Mouse (Mus musculus) ovary, adult 18-20 months (tissue): ENCODE measurements at regions not wholly inside any gene's neighbourhood (a gene's known extent, or its start where the extent isn't known, plus 50 kb on each side); places are given as distances from the start of the nearest gene placed in this dataset.

Source experiments
- DNase-seq: peaks from one replicate; pipeline ENCODE4 v3.0.0; 2022; ENCODE audit warnings: low spot score, mixed read lengths

- DNase-seq: no peak
Observed at GRCm38 (mm10) chr1:56453756-56454155, 183.5 kb downstream of the Hsfy2 start.

GRCm38 (mm10) chr1:56442835-56443234 lies 194.4 kb downstream of the Hsfy2 start:
- DNase-seq: no peak

- no peak for DNase-seq
Observed at GRCm38 (mm10) chr1:56406786-56407185, 230.4 kb downstream of the Hsfy2 start.

GRCm38 (mm10) chr1:56403351-56403750 lies 233.9 kb downstream of the Hsfy2 start:
- no peak for DNase-seq

DNA sequence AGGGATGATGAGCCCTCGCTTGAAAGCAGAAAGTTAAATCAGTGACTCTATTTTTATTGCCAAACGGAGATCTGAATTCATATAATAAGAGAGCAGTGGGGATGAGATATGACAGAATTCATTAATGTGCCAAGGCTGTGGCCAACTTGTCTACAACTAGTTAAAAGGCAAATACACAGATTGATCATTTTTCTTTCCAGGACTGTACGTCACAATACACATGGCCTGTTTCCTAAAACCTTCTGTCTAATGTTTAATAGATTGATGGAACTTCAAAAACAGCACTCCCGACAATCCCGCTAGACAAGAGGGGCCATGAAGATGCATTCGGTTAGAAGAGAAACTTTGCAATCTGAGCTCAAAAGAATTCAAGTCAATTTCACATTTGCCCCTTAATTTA lies 241.4 kb downstream of the Hsfy2 start:
- no peak for DNase-seq

- DNase-seq: no peak
Observed at GRCm38 (mm10) chr1:56387086-56387485, 250.1 kb downstream of the Hsfy2 start.

GRCm38 (mm10) chr1:56366319-56366718 lies 270.9 kb downstream of the Hsfy2 start:
- DNase-seq: no peak

GRCm38 (mm10) chr1:56360857-56361256 lies 276.4 kb downstream of the Hsfy2 start:
- no peak for DNase-seq

GRCm38 (mm10) chr1:56346638-56347037 lies 290.6 kb downstream of the Hsfy2 start:
- no peak for DNase-seq

DNA sequence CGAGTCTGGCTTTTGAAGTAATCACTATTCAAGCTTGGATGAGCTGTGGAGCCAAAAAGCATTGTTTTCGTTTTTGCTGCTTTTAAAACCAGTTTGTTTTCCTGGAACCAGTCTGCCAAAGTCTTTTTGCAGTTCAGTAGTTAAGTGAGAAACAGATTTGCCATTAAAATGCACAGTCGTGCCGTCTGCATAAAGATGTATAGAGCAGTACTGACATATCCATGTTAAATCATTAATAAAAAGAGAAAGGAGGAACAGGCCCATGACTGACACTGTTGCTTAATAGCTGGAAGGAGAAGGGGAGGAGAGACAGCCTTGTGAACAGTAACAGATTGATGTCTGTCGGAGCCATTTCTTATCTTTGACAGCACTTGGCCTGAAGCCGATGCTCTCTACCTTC lies 292.3 kb downstream of the Hsfy2 start:
- DNase-seq: no peak

DNA sequence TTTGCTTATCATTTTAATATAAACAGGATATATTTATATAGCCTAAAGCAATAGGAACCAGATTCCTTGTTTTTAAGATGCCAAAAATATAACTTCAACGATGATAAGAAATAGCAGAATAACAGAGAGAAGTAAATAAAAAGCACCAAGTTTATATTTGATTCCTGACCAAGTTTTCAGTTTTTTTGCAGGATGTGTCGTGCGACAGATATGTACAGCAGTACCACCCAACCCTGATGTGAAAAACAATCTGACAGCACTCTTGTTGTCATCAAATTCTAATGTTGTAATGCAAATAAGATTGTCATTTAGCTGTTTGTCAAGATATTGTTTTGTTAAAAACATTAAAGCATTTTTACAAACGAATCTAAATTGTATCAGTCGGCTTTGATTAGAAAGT lies 309.9 kb downstream of the Hsfy2 start:
- DNase-seq: no peak

DNA sequence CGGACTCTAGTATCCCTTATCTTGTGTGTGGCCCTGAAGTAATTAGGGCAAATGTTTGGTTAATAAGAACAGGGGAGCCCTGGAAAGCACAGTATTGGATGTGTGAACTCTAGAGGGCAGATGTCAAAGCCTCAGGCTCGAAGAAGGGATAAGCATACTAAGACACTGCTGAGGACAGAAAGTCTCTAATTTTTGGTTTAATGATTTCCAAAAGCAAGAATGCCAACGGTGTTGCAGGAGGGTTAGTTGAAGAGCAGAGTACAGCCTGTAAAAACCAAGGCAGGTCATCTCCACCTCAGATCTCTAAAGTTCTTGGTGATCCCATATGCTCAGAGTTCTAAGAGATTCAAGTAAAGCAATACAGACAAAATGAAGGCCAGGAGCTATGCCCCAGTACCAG lies 328.6 kb downstream of the Hsfy2 start:
- DNase-seq: no peak

GRCm38 (mm10) chr1:56294391-56294790 lies 342.8 kb downstream of the Hsfy2 start:
- DNase-seq: no peak

DNA sequence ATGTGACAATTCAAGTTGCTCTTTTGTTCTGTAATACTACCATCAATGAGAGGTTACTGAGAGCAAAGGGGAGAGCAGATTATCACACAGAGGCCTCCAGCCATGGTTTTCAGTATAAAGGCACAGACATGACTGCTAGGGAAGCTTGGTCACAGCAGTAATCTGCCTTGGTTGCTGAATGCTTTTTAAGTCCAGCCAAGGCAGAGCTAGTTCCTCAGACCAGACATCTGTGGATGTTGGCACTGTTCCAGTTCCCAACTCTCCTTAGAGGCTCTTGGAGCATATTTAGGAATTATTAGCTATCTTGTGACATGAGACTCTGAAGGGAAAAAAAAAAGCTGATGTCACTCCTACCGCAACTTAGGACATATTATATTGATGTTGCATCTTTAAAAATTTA lies 347.5 kb downstream of the Hsfy2 start:
- no peak for DNase-seq

DNA sequence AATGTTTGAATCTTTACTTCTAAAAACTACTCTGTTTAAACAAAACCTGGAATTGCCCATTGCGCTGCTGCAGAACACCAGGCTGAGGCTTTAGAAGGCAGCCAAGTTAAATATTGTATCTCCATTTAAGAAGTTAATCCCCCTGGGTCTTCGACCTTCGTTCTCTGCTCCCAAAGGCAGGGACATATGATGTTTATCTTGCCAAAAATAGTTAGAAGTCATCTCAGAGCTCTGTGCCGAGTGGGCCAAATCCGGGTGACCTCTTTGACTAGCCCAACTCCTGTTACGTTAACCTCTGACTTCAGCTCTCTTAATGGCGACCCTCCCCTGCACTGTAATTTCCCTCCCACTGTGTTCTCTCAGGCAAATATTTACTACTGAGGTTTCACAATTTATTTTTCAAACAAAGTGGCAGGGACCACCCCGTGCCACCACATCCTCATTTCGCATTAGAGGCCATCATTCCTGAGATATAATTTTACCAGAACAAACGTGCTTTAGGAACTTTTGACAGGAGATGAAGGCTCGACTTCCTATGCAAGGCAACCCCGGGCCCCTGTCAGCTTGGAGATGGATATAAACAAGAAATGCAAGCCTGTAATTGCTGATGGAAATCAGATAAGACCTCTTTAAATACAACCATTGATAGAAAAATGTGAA lies 350.7 kb downstream of the Hsfy2 start:
- DNase-seq: no peak

DNA sequence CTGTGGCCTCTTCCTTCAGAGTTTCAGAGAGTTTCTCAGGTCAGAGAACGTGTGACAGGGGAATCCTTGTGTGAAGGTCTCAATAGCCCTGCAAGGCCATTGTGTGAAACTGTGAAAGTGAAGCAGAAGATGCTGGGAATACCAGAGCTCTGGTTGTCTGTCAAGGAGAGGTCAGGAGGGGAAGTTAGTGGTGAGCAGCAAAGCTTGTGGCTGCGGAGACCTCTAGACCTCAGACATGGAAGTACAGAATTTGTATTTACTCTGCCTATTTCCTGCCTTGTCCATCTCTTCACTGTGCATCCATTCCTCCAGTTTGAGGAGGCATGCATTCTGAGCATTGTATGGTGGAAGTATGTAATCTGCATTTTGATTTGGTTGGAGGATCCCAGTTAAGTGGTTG lies 375.5 kb downstream of the Hsfy2 start:
- no peak for DNase-seq

DNA sequence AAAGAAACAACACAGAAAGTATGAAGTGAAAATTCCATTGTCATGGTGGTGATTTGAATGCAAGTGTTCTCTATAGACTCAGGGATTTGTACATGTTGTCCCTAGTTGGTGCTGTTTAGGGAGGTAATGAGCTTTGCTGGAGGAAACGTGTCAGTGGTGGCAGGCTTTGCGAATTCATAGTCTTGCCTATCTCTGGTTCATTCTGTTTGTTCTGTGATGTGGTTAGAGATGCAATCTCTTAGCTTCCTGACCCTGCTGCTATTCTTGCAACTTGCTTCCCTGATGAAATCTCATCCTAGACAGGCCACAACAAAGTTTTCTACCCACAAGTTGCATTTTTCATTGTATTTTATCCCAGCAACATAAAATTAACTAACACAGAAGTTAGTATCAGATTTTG lies 376.5 kb downstream of the Hsfy2 start:
- no peak for DNase-seq

- no peak for DNase-seq
Observed at GRCm38 (mm10) chr1:56256839-56257490, 380.3 kb downstream of the Hsfy2 start.

DNA sequence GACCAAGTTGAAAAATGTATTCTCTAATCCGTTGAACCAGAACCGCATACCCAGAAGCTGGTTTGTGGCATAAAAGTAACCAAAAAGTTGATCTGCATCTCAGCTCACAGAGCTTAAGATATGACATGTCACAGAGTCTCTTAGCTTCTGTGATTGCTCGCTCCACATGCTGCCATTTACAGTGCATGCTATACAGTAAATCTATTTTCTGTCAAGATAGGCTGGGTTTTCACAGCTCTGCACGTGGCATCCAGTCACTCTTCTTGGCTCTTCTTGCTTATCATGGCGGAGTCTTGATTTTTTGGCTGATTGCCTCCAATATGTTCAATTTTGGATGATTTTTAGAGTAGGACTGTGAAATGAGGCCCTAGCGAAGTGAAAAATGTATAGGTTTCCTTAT lies 397.5 kb downstream of the Hsfy2 start:
- no peak for DNase-seq

DNA sequence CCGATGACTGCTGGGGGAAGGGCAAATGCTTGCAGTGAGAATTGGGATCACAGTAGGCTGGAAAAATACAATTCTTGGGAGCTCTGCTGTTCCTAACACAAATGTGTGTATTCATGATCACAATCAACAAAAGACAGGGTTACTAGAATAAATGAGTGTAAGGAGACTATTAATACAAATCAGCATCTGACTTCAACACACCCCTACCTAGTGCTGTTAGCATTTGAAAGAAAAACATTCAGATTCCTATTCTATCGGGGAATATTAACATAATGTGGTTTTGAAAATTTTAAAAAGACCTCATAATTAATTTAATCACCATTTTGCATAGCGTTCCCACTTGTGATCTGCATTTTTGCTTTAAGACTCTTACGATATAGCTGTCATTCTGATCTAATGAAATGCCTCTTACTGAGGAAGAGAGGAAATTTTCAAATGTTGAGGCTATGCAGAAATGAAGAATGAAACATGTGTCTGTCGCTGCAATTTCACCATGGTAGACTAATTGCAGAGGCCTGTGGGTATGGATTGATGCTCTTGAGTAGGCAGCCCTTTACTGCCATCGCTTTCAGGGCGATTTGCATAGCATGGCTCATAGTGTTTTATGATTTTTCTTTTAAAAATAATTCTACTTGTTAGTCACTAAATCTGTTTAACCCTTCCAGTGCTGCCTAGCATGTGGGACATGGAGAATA lies 410.8 kb downstream of the Hsfy2 start:
- DNase-seq: no peak

DNA sequence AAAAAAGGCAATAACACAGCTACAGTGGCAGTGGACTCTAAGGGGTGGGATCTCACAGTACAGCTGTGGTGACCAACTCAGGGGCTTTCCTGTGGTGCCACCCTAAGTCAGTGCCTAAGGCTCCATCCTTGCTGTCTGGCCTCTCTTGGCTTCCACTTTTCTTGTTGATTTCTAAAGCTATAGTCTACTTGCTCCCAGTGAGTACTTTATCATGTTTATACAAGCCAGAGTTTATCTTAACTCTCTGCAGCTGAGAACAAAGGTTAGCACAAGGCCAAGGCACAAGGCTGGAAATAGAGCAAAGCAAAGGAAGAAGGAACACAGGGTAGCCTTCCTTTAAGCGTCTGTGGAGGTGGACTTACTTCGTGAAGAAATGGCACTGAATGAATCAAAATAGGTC lies 417.5 kb downstream of the Hsfy2 start:
- DNase-seq: peak; percentile 2

DNA sequence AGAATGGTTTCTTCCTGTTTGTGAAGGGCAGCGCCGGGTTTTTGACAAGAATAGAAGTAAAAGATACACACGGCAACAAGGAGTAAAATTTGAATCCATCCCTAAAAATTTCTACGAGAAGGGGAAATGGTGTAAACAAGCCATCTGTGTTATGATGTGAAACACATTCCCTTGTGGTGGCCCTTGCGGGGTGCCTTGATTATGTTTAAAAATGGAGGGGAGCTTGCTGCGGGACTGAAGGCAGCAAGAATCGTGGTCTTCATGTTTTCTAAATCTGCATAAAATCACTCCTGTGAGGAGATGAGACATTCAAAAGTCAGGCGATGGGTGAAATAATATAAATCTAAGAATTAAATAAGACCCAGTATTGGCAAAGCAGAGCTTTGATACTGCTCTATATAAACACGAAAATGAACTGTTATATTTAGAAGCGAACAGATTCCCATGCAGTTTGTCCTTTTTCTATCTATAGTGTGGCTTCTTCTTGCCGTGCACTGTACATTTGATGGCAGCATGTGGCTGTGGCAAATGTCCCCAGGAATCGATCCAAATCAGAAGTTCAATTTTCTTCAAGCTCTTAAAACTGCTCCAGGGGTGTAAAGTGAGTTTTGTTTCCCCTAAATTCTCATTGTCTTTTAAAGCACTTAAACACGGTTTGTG lies 426.4 kb downstream of the Hsfy2 start:
- DNase-seq: no peak
